Mouse (Mus musculus) embryo, embryonic 10.5 days (tissue): ENCODE data around the gene Fbxo24.

ENCODE experiments used
- DNase-seq: peaks from one replicate; pipeline ENCODE4 v3.0.0-alpha.2; 2015; ENCODE audit warnings: low spot score

Gene Fbxo24

GRCm38 (mm10) chr5:137628498-137629305, at the start of gene Fbxo24, which contains the start of the genes Lrch4 and Gm20605:
TSS of gene Fbxo24 (minus strand) at chr5:137629002.
TSS of gene Lrch4 (plus strand) at chr5:137629121.
TSS of gene Gm20605 (plus strand) at chr5:137629175.
- DNase-seq, result peak; percentile 100

- DNase-seq, result no peak
Observed at GRCm38 (mm10) chr5:137677859-137678258, 49.1 kb upstream of the Fbxo24 start.

GRCm38 (mm10) chr5:137674786-137675185, 46.0 kb upstream of the Fbxo24 start:
- DNase-seq, result no peak

- no peak for DNase-seq
Observed at GRCm38 (mm10) chr5:137673015-137673414, 44.2 kb upstream of the Fbxo24 start.

GRCm38 (mm10) chr5:137672361-137672760, 43.6 kb upstream of the Fbxo24 start:
- no peak for DNase-seq

DNA sequence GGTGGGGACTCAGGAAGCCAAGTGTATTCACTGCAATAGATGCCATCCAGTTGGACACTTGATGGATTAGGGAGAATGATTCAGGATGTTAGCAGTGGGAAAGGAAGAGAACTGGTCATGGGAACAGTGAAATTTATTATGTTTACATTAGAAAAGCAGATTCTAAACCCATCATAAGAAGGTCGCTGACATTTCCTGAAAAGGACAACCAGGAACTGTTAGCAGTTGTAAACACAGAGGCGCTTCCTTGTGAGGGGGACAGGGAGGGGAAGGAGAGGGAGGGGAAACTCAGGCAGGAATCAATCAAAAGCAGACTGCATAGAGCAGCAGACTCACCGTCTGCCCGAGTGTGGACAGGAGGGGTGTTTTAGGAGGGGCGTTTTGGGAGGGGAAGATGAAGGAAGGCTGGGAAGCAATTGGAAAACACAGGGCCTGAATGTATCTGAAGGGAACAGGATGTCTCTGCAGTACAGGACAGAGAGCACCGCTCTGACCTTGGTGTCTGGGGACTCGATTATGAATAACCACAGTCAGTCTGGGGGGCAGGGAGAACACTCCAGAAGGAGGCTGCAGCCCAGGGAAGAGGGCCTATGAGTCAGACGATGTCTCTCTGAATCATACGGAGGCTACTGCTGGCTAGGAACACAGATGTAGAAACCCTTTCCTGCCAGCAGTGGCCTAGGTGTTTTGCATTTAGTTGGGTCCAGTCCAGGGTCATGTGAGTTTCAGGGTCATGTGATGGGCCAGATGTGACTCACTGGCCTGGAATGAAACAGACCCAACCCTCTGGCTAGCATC, 42.8 kb upstream of the Fbxo24 start:
- DNase-seq, result peak; percentile 39

- DNase-seq, result no peak
Observed at GRCm38 (mm10) chr5:137670240-137670639, 41.4 kb upstream of the Fbxo24 start.

- no peak for DNase-seq
Observed at GRCm38 (mm10) chr5:137668971-137669370, 40.2 kb upstream of the Fbxo24 start.

DNA sequence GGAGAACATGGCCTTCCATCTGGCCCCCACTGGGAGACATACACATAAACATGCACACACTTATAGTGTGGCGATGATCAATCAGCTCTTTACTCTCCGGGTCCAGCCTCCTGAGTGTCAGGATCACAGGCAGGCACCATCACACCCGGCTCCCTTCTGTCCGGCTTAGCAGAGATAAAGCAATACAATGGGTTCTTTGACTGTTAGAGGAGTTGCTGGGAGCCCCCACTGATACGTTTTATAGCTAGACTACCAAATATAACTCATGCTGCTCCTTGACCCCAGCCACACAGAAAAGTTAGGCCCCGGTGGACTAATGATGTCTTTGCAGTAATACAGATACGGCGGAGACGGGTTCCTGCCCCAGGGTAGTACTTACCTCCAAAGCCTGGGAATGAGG, 34.3 kb upstream of the Fbxo24 start:
- no peak for DNase-seq

- DNase-seq, result no peak
Observed at GRCm38 (mm10) chr5:137660064-137660688, 31.4 kb upstream of the Fbxo24 start.

DNA sequence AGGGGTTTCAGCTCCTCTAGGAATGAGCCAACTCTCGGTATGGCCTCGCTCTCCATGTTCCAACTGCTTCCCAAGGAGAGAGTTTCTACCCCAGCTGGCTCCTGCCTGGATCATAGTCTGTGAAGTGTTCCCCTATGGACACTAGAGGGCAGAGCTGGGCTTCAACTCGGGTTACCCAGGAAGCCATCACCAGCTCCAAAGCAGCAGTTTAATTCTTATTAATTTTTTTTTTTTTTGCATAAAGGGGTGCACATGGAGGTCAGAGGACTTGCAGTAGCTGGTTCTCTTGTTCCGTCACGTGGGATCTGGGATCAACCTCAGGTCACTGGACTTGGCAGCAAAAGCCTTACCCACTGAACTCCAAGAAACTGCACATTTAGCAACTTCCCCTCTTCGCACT, 28.2 kb upstream of the Fbxo24 start:
- peak; percentile 89 for DNase-seq

- peak; percentile 46 for DNase-seq
Observed at GRCm38 (mm10) chr5:137654746-137655145, 25.9 kb upstream of the Fbxo24 start.

- DNase-seq, result no peak
Observed at GRCm38 (mm10) chr5:137653366-137653765, 24.6 kb upstream of the Fbxo24 start.

DNA sequence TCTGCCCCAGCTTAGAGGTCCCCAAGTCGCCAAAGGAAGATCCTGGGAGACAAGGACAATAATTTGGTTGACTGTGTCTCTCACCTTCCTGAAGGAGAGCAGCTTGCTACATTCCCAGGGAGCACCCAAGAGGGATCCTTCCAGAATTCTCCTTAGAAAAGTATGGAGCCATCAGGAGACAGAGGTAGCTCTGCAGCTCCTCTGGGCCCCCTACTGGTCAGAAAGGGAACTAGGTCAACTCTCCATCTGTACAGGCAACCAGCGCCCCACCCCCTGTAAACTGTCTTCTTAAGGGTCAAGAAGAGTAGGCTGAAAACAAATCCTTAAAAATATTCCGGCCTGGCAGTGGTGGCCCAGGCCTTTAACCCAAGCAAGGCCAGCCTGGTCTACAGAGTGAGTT, 23.7 kb upstream of the Fbxo24 start:
- DNase-seq, result peak; percentile 84

DNA sequence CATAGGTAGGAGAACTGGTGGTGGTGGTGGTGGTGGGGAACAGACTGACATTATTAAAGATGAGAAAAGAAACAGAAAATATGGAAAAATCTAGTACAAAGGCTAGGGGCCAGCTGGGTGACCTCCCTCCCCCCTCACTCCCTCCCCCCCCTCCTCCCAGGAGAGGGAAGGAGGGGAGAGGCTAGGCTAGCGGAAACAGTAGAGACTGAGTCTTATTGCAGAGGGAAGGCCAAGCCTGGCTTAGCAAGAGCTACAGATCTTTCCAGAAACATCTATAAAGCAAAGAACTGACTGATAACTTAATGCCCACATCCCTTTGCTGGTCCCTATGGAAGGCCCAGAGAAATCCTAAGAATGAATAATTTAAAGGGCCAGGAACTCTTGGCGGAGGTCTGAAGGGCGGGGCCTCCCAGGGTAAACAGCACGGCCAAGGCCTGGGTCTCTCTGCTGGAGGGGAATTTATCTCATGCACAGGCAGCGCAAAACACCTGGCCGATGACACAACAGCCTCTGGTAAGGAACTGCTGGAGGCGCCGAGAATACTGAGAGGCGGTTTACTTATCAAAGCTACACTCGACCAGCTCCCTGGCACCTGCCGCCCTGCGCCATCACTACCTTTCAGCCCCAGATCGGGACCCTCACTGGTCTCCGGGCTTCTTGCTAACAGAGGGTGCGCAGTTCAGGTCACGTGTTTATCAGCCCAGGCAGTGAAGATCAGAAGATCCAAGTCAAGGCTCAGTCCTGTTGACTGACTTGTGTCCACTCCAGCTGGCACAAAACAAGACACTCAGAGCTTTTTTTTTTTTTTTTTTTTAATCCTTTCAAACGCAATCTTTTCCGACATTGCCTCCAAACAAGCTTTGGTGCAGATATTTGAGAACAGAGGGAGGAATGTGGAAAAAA, 21.1 kb upstream of the Fbxo24 start:
- DNase-seq, result peak; percentile 46

DNA sequence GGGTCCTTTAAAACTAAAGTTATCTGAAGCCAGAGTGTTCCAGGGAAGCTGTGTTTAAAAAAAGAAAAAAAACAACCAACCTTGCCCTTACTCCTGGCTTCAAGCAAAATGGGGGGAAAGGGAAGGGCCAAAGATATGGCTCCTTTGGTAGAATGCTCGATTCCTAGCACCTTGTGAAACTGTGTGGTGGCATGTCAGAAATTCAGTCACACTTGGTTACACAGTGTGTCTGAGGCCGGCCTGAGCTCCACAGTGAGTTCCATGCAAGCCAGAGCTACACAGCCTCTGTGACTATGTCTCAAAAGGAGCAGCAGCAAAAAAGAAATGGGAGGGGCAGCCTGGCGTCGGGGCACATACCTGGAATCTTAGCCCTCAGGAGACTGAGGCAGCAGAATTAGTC, 20.4 kb upstream of the Fbxo24 start:
- DNase-seq, result no peak

DNA sequence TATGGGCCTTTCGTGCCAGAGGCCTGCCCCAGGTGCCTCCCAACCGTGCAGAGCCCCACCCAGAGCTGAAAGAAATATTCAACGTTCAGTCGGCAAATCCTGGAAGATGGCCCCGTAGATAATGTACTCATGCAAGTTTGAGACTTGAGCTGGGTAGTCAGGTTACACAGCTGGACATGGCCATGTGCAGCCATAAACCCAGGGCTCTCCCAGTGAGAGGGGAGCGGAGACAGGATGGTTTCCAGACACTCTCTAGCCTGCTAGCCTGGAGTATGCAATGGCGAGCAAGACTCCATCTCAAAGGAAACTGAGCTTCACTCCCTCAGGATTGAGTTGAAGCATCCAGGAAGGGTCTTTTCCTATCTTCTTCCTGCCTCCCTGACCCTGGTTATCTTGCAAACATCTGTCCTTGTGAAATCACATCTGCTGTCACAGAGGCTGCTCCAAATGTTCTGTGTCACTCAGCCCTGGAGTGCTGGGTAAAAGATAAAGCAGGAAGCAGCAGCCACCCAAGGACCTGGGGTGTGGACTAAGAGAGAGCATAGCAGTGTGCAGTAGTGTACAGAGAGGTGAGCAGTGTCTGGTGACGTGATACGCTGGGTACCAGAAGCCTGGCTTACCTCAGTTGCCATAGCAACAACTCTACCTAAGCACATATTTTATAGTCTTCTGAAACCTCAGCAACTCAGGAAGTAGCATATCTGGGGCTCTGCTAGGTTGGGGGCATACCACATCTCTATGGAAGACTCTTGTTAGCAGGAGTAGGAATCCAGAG, 19.2 kb upstream of the Fbxo24 start:
- no peak for DNase-seq

GRCm38 (mm10) chr5:137645652-137646091, 16.9 kb upstream of the Fbxo24 start, which contains the start of gene Irs3:
TSS of gene Irs3 (minus strand) at chr5:137645714.
- DNase-seq, result peak; percentile 58

- DNase-seq, result peak; percentile 37
Observed at GRCm38 (mm10) chr5:137645091-137645651, 16.4 kb upstream of the Fbxo24 start.

GRCm38 (mm10) chr5:137644484-137644883, 15.7 kb upstream of the Fbxo24 start:
- DNase-seq, result no peak
